Mouse (Mus musculus): ENCODE measurements around the gene Notch4. TPM values are rescaled to one million over a fixed set of nuclear protein-coding genes. Genes with fewer than 3 reads are reported as not detected.

Gene Notch4
- total RNA-seq, 2 experiments from 2014 or later = 10.5 to 11.4 TPM

DNA sequence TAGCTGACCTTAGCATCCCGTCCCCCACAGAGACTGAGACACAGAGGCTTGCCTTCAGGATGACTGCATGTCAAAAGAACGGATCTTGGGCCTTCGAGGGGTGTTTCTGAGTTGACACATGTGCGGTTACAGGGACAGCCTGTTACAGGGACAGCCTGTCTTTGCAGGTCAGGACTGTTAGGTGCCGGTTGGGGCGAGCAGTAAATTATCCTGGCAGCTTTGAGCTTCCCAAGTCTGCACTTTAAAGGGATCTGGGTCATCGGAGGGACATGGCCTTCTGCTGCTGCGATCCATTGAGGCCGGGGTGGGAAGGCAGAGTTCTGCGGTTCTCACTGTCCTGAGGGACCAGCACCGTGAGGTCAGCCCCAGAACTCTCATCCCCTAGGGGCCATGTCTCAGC, 6.7 kb upstream of the Notch4 start:
- DNase-seq = no peak
- TF ChIP-seq CTCF (IDR thresholded peaks at IDR 0.05) = no peak
- H3K27ac ChIP-seq = peak overlapping the region; percentile 35
- intact Hi-C loops (cut with DNase I) = loop anchor here (10.0 kb wide), 1 partner anchor 113 kb away; no protein-coding TSS in a partner anchor
- H3K4me3 ChIP-seq = no peak overlapping the region

DNA sequence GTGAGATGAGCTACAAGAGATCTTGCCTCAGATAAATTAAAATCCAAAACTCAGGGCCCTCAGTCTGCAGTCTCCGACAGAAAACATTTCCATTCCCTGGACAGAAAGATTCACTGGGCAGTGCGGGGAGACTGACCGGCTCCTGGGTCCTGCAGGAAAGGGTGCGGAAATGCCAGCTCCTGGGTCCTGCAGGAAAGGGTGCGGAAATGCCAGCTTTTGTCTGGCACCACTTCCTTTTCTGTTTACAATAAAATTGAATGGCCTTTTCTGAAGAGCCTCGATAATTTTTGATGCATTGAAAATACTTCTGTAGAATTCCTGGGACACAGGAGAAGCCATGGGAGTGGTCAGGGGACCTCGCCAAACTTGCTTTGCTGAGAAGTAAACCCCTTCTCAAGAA, 5.0 kb upstream of the Notch4 start:
- TF ChIP-seq CTCF (IDR thresholded peaks at IDR 0.05) = no peak
- H3K27ac ChIP-seq = 0 out of 2 replicates have a peak overlapping the region, but pooled peaks have one; percentile 28
- intact Hi-C loops (cut with DNase I) = loop anchor here (10.0 kb wide), 1 partner anchor 114 kb away; no protein-coding TSS in a partner anchor

DNA sequence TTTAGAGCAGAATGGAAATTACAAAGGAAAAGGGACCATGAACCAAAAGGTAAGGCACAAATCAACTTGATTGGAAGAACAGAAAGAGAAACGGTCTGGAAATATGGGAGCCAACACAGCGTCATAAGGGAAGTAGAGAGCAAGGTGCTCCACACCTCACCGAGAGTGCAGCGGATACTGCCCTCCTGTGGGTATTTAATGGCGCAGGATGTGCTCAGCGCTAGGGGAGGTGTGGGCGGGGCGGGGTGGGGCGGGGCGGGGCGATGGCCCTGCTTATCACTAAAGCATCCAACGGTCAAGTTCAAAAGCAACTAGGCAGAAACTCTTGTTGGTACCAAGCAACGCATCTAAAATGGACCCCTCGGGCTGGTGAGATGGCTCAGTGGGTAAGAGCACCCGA, 4.2 kb upstream of the Notch4 start:
- no peak overlapping the region for H3K4me3 ChIP-seq
- TF ChIP-seq CTCF (IDR thresholded peaks at IDR 0.05) = no peak
- DNase-seq = no peak
- H3K27ac ChIP-seq = peak overlapping the region; percentile 12; the same call in 1 of the 2 replicates
- intact Hi-C loops (cut with DNase I) = loop anchor here (10.0 kb wide), 1 partner anchor 115 kb away; no protein-coding TSS in a partner anchor

More for the DNA sequence above, 5.0 kb upstream of the Notch4 start:
- DNase-seq = no peak
- H3K4me3 ChIP-seq = no peak overlapping the region

DNA sequence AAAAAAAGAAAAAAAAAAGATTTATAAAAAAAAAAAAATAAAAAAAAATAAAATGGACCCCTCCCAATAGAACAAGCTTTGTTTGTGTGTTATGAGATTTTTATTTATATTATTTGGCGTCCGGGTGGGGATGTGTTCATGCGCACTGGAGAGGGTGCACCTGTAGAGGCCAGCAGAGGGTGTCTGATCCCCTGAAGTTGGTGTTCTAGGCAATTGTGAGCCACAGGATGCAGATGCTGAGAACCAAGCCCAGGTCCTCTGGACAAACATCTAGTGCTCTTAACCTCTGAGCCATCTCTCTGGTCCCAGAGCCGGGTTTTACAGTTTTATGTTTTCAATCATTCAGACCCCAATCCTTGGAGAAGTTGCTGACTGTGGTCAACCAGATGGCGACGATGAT, 3.6 kb upstream of the Notch4 start:
- Histone ChIP-seq H3K27ac (no peak overlapping the region), H3K4me3 (no peak overlapping the region)
- no peak for TF ChIP-seq CTCF (IDR thresholded peaks at IDR 0.05)
- no peak for DNase-seq
- intact Hi-C loops (cut with DNase I) = no loop called here

DNA sequence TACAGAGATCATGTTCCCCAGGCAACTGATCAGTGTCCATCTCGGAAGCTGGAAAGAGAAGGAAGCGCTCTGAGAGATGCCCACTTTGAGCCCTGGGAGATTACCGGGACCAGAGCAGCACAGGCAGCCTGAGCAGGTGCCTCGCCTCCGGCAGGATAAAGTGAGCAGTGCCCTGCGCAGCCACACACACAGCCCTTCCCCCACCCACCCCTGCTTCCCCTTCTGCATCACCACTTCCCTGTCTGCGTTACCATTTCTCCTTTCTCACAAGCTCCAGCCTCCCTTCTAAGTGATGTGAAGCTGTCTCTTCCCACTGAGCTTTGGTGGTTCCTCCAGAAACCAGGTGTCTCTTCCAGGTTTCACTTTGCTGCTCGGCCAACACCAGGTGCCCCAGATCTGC, 2.9 kb upstream of the Notch4 start:
- 0 out of 2 replicates have a peak overlapping the region, but pooled peaks have one; percentile 13 for H3K4me3 ChIP-seq
- no peak for DNase-seq
- TF ChIP-seq CTCF (IDR thresholded peaks at IDR 0.05) = no peak
- intact Hi-C loops (cut with DNase I) = no loop called here
- H3K27ac ChIP-seq = peak overlapping the region; percentile 43

DNA sequence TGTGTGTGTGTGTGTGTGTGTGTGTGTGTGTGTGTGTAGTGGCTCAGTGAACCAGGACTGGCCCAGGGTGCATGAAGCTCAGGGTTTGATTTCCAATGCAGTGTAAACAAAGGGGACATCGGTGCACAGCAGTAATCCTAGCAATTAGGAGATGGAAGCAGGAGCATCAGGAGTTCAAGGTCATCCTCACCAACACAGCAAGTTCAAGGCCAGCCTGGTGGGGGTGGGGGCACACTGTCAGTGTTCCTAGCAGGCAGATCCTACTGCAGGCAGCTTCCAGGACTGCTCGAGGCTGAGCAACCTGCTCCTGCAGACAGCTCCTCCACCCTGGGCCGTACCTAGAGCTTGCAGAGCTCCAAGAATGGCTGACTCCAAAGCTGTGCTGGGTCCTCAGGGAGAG, 1.5 kb upstream of the Notch4 start:
- H3K27ac ChIP-seq = peak overlapping the region; percentile 90
- intact Hi-C loops (cut with DNase I) = no loop called here
- H3K4me3 ChIP-seq = no peak overlapping the region
- DNase-seq = no peak
- TF ChIP-seq CTCF (IDR thresholded peaks at IDR 0.05) = no peak

DNA sequence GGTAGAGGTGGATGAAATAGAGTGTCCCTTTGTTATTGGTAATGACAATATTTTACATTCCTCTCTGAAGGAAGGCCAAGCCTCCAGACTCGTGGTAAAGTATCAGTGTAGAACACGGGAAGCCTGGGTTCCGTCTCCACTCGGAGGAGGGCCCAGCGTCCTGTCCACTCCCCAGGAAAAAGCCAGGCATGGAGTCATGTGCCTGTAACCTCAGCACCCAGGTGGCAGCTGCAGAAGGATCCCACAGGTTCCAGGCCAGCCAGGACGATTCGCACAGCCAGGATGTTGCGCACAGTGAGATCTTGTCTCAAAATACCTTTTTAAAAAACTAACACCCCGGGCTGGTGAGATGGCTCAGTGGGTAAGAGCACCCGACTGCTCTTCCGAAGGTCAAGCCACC, 714 bp upstream of the Notch4 start:
- peak overlapping the region; percentile 90 for H3K27ac ChIP-seq
- TF ChIP-seq CTCF (IDR thresholded peaks at IDR 0.05) = no peak
- no peak overlapping the region for H3K4me3 ChIP-seq
- no peak for DNase-seq
- intact Hi-C loops (cut with DNase I) = no loop called here

DNA sequence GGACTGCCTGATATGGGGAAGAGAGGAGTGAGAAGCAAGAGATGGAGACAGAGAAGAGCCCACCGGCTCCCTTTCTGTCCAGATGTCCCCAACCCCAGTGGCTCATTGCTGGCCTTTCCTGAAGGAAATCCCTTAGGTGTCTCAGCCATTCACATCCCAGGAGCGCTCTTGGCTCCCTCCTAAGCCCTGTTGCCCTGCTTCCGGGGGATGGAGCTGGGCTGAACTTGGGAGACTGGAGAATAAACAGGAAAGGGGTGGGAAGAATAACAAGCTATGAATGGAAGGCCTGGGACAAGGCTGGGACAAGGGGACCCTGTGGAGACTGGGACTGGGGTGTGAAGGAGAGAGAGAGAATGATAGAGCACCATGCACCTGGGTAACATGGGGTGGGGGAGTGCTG, 728 bp downstream of the Notch4 start:
- intact Hi-C loops (cut with DNase I) = no loop called here
- peak overlapping the region; percentile 71 for H3K4me3 ChIP-seq
- DNase-seq = peak; percentile 47
- no peak for TF ChIP-seq CTCF (IDR thresholded peaks at IDR 0.05)
- peak overlapping the region; percentile 90 for H3K27ac ChIP-seq

DNA sequence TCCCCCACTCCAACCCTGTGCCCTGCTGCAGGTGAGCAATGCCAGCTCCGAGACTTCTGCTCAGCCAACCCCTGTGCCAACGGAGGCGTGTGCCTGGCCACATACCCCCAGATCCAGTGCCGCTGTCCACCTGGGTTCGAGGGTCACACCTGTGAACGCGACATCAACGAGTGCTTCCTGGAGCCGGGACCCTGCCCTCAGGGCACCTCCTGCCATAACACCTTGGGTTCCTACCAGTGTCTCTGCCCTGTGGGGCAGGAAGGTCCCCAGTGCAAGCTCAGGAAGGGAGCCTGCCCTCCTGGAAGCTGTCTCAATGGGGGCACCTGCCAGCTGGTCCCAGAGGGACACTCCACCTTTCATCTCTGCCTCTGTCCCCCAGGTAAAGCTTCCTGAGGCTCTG, 3.2 kb downstream of the Notch4 start:
- intact Hi-C loops (cut with DNase I) = no loop called here
- DNase-seq = no peak
- Histone ChIP-seq H3K27ac (no peak overlapping the region), H3K4me3 (no peak overlapping the region)
- no peak for TF ChIP-seq CTCF (IDR thresholded peaks at IDR 0.05)

DNA sequence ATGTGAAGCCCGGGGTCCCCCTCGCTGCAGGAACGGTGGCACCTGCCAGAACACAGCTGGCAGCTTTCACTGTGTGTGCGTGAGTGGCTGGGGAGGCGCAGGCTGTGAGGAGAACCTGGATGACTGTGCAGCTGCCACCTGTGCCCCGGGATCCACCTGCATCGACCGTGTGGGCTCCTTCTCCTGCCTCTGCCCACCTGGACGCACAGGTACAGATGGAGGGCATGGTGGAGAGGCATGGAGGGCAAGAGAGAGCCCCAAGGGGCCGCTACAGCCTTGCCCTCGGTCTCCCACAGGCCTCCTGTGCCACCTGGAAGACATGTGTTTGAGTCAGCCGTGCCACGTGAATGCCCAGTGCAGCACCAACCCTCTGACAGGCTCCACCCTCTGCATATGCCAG, 4.4 kb downstream of the Notch4 start:
- no peak for TF ChIP-seq CTCF (IDR thresholded peaks at IDR 0.05)
- no peak overlapping the region for H3K27ac ChIP-seq
- intact Hi-C loops (cut with DNase I) = no loop called here
- no peak overlapping the region for H3K4me3 ChIP-seq
- DNase-seq = no peak

DNA sequence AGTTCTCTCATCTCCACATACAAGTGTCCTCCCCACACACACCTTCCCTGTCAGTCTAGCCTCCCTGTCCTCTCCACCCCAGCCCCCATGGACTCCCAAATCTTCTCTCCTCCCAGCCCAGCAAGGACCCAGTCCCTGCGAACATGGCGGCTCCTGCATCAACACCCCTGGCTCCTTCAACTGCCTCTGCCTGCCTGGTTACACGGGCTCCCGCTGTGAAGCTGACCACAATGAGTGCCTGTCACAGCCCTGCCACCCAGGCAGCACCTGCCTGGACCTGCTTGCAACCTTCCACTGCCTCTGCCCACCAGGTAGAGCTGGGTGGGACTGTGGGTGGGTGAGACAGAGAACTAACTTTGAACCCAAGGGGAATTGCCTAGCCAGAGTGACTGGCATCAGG, 5.9 kb downstream of the Notch4 start:
- TF ChIP-seq CTCF (IDR thresholded peaks at IDR 0.05) = no peak
- intact Hi-C loops (cut with DNase I) = loop anchor here (5.0 kb wide), 1 partner anchor 47 kb away; the partner anchor contains the start of gene Egfl8
- no peak for DNase-seq
- Histone ChIP-seq H3K27ac (no peak overlapping the region), H3K4me3 (no peak overlapping the region)

DNA sequence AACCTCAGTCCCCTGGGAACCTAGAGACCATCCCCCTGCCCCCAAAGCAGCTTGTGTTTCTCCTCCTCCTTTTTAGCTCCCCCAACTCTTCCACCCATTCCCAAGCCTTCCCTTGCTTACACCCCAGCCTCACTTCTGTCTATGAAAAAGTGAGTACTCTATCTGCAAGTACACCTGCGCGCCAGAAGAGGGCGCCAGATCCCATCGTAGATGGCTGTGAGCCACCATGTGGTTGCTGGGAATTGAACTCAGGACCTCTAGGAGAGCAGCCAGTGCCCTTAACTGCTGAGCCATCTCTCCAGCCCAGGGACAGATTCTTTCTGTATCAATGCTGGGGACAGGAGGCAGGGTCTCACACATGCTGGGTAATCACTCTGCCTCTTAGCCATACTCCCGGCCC, 7.8 kb downstream of the Notch4 start:
- peak; percentile 69 for TF ChIP-seq CTCF (IDR thresholded peaks at IDR 0.05)
- Histone ChIP-seq H3K27ac (no peak overlapping the region), H3K4me3 (no peak overlapping the region)
- intact Hi-C loops (cut with DNase I) = loop anchor here (5.0 kb wide), 1 partner anchor 45 kb away; the partner anchor contains the start of gene Egfl8
- no peak for DNase-seq

DNA sequence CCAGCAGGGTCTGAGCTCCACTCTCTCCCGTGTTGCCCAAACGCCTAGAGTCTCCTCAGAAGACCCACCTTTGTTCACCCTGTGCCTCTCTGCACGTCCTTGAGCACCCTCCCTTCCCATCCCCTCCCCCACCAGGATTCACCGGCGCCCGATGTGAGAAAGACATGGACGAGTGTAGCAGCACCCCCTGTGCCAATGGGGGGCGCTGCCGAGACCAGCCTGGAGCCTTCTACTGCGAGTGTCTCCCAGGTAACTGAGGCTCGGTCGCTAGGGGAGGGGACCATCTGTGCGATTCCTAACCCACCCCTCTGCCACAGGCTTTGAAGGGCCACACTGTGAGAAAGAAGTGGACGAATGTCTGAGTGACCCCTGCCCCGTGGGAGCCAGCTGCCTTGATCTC, 8.3 kb downstream of the Notch4 start:
- intact Hi-C loops (cut with DNase I) = loop anchor here (5.0 kb wide), 1 partner anchor 45 kb away; the partner anchor contains the start of gene Egfl8
- DNase-seq = no peak
- no peak for TF ChIP-seq CTCF (IDR thresholded peaks at IDR 0.05)
- Histone ChIP-seq H3K27ac (no peak overlapping the region), H3K4me3 (no peak overlapping the region)

DNA sequence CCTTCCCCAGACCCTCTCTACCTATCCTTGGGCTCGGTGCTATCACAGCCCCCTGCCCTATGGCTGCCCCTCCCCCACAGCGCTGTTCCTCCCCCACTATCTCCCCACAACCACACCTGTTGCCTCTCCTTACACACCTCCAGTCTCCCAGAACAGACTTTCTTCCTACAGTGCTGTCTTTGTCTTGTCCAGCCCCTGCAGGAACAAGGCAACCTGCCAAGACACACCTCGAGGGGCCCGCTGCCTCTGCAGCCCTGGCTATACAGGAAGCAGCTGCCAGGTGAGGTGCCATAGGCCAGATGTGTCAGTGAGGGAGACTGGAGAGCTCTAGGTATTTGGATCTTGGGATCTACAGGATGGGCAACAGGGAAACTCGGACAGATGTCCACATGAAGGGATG, 12.5 kb downstream of the Notch4 start:
- no peak for TF ChIP-seq CTCF (IDR thresholded peaks at IDR 0.05)
- intact Hi-C loops (cut with DNase I) = no loop called here
- DNase-seq = no peak
- H3K27ac ChIP-seq = no peak overlapping the region
- no peak overlapping the region for H3K4me3 ChIP-seq

Measured in gastrocnemius, adult 2 months (tissue).